Mouse (Mus musculus) Muller cell, postnatal 12 days (primary cell): ENCODE measurements around the gene Olfr1133.
"Not testable (repeated sequence)": the region's sequence is repeated elsewhere in the genome, so short reads cannot be mapped to it uniquely, and the experiment has no call there.

ENCODE experiments used
- DNase-seq: peaks from one replicate; pipeline ENCODE4 v3.0.0-alpha.2; 2015; ENCODE audit errors: inconsistent ontology term

Olfr1133 gene

GRCm38 (mm10) chr2:87647274-87647673 is at the start of gene Olfr1133:
Gene Olfr1133, minus strand, starts transcription at chr2:87647374.
- DNase-seq = no peak

GRCm38 (mm10) chr2:87693847-87694246 is 46.7 kb upstream of the Olfr1133 start, which contains the start of gene Olfr1136:
Gene Olfr1136, minus strand, starts transcription at chr2:87693947.
- no peak for DNase-seq

DNA sequence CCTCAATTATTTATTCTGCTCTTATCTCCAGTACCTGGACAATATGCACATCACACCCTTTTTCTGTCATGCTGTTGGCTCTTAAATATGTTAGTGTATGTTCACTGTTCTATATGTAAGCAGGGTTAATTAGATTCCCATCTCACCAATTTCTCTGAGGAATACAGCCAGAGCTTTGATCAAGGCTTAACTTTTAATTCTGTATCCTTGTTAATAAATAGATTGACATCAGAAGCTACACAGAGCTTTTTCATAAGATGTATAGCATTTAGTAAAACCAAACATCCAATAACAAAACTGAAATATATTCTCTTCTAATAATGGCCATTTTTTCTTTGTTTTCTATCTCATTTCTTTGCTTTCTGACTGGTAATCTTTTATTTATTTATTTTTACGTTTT is 26.4 kb upstream of the Olfr1133 start, which contains the start of gene Olfr1135:
Gene Olfr1135 (minus strand): TSS at position 101 of the 400 bp plus-strand sequence.
- no peak for DNase-seq

GRCm38 (mm10) chr2:87658360-87658759 is 11.2 kb upstream of the Olfr1133 start, which contains the start of gene Olfr1134:
Gene Olfr1134, minus strand, starts transcription at chr2:87658460.
- DNase-seq = no peak

GRCm38 (mm10) chr2:87642441-87642840 is 4.7 kb downstream of the Olfr1133 start:
- no peak for DNase-seq

DNA sequence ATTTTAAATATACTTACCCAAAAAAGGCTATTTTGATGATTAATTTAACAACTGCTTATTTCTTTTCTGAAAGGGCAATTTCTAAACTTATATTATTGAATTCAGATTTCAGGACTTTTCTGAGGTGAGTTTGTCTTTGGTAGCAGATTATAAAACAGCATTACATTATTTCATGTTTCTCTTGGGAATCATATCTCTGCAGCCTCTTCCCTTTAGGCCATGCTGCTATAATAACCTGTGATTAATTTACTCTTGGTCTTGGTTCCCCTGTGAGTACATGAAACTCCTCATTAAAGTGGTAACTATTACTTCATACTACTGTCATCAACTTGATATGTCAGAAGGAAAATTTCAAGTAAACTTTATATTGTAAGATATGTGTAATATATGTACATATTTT is 9.7 kb downstream of the Olfr1133 start, which contains the start of gene Olfr1132:
Gene Olfr1132 (minus strand): TSS at position 101 of the 400 bp plus-strand sequence.
- DNase-seq = no peak

- DNase-seq = no peak
Observed at GRCm38 (mm10) chr2:87626804-87627203, 20.4 kb downstream of the Olfr1133 start, which contains the start of gene Olfr1131. Gene Olfr1131, plus strand, starts transcription at chr2:87627104.

DNA sequence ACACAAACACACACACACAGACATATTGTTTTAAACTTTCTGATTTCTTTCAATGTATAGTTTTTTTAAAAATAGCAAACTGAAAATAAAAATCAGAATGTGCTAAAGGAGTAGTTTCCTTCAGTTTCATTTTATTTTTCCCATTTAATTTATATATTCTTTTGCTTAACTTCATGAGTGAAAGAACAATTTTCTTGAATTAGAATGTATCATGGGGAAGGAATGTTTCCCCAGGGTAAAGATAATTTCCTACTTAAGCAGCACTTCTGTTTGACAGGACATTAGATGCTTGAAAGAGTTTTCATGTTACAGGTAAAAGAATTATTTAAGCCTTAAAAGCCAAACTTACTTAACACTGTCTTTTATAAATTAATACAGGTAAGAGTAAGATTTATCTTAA is 41.3 kb downstream of the Olfr1133 start, which contains the start of gene Olfr1130:
Gene Olfr1130 (plus strand): TSS at position 301 of the 400 bp plus-strand sequence.
- DNase-seq = not testable (repeated sequence)
